Mouse (Mus musculus) erythroblast, embryonic 14.5 days (primary cell): ENCODE measurements at regions not wholly inside any gene's neighbourhood (a gene's known extent, or its start where the extent isn't known, plus 50 kb on each side); places are given as distances from the start of the nearest gene placed in this dataset.

ENCODE experiments used
- GATA1 ChIP-seq: IDR thresholded peaks from 2 replicates; pipeline ENCODE4 v1.6.1; 2012; ENCODE audit warnings: low read length, inconsistent platforms, mixed read lengths
- TAL1 ChIP-seq: IDR thresholded peaks from 3 replicates; pipeline ENCODE4 v1.6.1; 2012; ENCODE audit warnings: low read length, inconsistent platforms, mixed read lengths

DNA sequence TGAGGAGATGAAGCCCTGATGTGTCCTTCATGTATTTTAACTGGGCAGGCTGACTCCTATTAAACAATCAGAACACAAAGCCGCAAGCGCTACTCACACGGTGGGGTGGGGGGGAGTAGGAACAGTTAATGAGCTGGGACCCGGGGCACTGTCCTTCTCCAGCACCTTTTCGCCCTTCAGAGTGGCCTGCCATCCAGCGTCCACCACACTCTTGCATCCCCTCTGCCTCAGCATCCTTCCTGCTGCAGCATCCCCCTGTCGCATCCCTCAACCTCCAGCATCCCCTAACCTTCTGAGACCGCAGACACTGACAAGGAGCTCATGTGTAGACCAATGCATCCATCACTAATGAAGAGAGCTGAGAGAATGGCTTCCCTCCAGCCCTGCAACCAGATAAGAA, 54.2 kb upstream of the Gm26657 start:
- TF ChIP-seq GATA1 (no peak), TAL1 (no peak)
